Mouse (Mus musculus) spleen, adult 18-20 months (tissue): ENCODE measurements around the gene Snrnp200.
"Not testable (repeated sequence)": the region's sequence is repeated elsewhere in the genome, so short reads cannot be mapped to it uniquely, and the experiment has no call there.

Experiments
- DNase-seq, 2 experiments: peaks; one replicate each; pipeline ENCODE4 v3.0.0; 2022; ENCODE audit warnings: mixed read lengths in 2 of 2

The Snrnp200 gene

GRCm38 (mm10) chr2:127254604-127255134 lies 46.5 kb downstream of the Snrnp200 start:
- DNase-seq, result no peak

GRCm38 (mm10) chr2:127255294-127255693 lies 47.1 kb downstream of the Snrnp200 start:
- DNase-seq, result no peak

DNA sequence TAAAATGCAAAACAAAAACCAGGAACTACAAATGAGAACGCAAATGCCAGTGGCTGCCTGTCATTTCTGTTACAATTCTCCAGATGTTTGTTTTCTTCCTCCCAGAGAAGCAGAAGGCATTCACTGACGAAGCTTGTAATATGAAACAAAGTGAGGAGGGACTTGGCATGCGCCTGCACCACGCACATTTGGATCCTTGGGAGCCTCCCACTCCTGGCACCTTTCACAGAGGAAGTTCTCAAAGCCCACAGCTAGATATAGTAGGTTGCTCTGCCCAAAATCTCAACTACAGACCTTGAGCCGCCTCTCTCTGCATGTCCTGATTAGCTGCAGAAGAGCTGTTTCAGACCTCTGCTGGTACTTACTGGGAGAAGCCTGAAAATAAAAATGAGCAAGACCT lies 51.2 kb downstream of the Snrnp200 start:
- no peak for DNase-seq

- no peak for DNase-seq
Measured at GRCm38 (mm10) chr2:127262480-127262879, 54.3 kb downstream of the Snrnp200 start.

GRCm38 (mm10) chr2:127267854-127268253 lies 59.7 kb downstream of the Snrnp200 start:
- DNase-seq, result no peak

DNA sequence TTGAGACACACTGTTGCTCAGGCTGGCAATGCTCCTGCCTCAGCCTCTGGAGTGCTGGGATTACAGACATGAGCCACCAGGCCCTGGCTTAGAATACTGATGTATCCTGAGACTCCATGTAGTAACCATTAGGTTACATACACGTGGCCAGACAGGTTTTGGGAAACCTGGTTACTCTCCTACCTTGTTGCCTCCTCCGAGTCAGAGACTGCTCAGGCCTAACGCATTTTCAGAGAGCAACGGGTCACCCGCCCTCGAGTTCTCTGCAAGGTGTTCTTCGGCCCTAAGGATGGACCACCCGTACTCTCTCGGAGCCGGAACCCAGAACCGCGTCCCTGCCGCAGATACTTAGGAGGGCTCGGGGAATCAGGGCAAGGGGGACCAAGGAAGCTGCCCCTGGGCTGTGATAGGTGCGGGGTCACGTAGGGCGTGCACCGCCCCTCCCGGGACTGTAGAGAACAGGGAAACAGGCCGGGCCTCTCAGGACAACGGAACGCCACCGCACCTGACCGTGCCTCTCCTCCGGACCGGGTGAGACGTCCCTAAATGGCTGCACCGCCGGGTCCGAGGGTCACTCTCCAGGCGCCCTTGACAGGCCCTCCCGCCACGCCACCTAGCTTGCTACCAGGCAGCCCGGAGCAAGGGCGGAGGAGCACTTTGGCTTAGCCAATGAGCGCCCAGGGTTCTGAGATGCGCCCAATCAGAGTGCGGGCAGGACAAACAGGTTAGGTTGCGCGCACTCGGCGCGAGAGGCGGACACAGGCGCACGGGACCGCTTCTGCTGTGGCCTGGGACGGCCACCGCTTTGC lies 61.5 kb downstream of the Snrnp200 start, which contains the start of gene Stard7:
Stard7 (plus strand) TSS at position 728 of the 809 bp plus-strand sequence.
- DNase-seq, result peak; percentile 87 to 90

DNA sequence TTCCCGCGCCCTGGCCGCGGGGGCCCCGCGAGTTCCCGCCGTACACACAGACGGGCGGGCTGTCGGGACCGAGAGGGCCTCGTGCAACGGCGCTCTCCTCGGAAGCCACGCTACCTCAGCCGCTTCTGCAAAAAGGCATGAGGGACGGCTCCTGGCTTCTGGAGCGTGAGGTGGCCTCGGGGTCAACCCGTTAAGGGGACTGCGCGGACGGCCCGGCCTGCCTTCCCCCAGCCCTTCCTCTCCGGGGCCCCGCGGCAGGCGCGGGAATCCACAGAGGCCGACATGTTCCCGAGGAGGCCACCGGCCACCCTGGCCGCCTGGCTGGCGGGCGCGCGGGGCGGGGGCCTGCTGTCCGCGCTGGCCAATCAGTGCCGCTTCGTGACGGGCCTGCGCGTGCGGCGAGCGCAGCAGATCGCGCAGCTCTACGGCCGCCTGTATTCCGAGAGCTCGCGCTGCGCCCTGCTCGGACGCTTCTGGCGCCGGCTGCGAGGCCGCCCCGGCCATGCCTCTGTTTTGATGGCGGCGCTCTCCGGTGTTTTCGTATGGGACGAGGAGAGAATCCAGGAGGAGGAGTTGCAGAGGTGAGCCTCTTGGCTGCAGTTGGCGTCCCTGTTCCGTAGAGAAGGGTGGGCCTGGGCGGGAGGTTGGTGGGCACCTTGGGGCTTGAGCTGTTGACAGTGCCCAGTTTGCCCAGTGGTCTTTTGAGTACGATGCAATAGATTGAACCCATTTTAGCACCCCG lies 62.3 kb downstream of the Snrnp200 start:
- DNase-seq, result peak; percentile 77 to 83

- no peak for DNase-seq
Measured at GRCm38 (mm10) chr2:127271042-127271515, 62.9 kb downstream of the Snrnp200 start.

DNA sequence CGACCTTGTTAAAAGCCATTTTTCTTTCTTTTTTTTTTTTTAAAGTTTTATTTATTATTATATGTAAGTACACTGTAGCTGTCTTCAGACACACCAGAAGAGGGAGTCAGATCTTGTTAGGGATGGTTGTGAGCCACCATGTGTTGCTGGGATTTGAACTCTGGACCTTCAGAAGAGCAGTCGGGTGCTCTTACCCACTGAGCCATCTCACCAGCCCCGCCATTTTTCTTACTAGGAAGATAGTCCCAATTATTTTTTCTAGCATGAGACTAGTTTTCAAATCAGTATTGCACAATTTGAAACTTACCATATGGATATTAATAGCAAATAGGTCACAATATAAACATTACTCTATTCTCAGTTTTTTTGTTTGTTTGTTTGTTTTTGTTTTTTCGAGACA lies 63.9 kb downstream of the Snrnp200 start:
- not testable (repeated sequence) for DNase-seq

- DNase-seq, result no peak
Measured at GRCm38 (mm10) chr2:127272806-127273205, 64.6 kb downstream of the Snrnp200 start.

- DNase-seq, result no peak
Measured at GRCm38 (mm10) chr2:127274590-127274989, 66.4 kb downstream of the Snrnp200 start.

DNA sequence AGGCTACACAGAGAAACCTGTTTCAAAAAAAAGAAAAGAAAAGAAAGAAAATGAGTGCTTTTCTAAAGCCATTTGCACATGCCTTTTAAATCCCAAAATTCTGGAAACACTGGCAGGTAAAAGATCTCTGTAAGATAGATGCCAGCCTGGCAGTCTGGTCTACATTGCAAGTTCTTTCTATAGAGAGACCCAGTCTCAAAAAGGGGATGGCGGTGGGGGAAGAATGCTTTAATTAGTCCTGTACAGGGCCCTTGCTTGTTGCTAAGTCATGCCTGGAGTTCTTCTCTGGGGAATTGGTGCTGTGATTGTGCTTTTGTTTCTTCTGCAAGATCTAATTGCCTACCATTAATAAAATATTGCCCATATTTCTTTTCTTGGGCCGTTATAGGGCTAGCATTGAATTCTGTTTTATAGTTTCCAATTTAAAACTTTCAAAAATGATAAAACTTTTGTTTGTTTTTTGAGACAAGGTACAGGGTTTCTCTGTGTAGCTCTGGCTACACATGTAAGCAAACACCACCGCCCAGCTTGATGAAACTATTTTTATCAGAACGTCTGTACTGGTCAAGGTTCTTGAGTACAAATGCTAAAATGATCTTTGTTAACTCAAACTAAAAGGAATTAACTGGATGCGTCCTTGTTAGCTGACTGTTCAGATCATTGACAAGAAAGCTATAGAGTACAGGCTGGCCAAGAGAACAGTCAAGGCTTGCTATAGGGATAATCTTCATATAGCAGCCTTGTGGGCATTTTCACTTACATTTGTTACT lies 67.5 kb downstream of the Snrnp200 start:
- DNase-seq, result no peak

- no peak for DNase-seq
Measured at GRCm38 (mm10) chr2:127278162-127278561, 70.0 kb downstream of the Snrnp200 start.
